Comparison of ENCODE assay signal across 10 mouse cellular contexts in the genomic region with DNA sequence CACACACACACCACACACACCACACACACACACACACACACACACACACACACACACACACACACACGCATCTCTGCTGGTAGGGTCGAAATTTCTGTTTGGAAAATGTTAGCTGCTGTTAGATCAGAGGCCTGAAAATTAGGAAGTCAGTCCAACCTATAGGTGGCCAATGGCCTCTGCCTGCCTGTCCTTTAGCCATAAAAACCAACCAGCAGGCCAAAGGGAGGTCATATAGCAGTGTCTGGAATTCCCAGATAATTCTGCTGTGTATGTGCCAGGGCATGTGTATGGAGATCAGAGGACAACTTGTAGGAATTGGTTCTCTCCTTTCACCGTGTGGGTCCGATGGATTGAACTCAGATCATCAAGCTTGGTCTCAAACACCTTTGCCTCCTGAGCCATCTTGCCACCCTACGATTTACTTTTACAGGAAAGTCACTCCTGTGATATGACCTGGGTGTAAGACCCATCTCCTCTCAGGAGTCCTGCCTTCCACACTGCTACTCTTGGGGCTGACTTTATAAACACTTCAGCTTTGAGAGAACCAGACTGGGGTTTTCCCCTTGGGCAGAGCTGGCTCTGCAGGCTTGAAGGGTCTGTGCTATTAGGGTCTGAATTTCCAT. TPM values are rescaled to one million over a fixed set of nuclear protein-coding genes. Genes with fewer than 3 reads are reported as not detected.
DNase-seq lines count a peak whose midpoint lies in the region; ATAC-seq and TF ChIP-seq lines count a peak whose summit lies in the region.
"Had no signal": no experiment of that assay in that cellular context is flagged by ENCODE, and none has a peak within 500 bp of the region (broad histone marks: within the 10 kb centered on the region; RNA-seq: fewer than 3 reads in every experiment).

No protein-coding gene starts in this region.

- TF ChIP-seq EP300 in liver, postnatal 0 days (IDR thresholded peaks at IDR 0.05; ENCODE audit: low read depth), result no peak

- no peak overlapping the region for H3K27ac ChIP-seq in liver, postnatal 0 days (ENCODE audit: low read depth)
- peak overlapping the region; percentile 99 for H3K27ac ChIP-seq in embryonic facial prominence, embryonic 12.5 days
- H3K27ac ChIP-seq in limb, embryonic 10.5 days, result peak overlapping the region; percentile 85

- H3K4me1 ChIP-seq in liver, postnatal 0 days (ENCODE audit: insufficient read depth), result peaks cover 10% of the 10 kb centered on the region
- peaks cover 46% of the 10 kb centered on the region for H3K4me1 ChIP-seq in embryonic facial prominence, embryonic 12.5 days
- peaks cover 42% of the 10 kb centered on the region for H3K4me1 ChIP-seq in limb, embryonic 10.5 days

- H3K9ac ChIP-seq in liver, postnatal 0 days (replicated peaks), result no peak overlapping the region
- no peak overlapping the region for H3K9ac ChIP-seq in embryonic facial prominence, embryonic 12.5 days

- 76% methylated on average over 5 of the region's 5 CpGs for WGBS in liver, postnatal 0 days (ENCODE audit: insufficient replicate concordance)
- WGBS in embryonic facial prominence, embryonic 12.5 days, result 67% methylated on average over 5 of the region's 5 CpGs
- WGBS in limb, embryonic 10.5 days, result 84% methylated on average over 5 of the region's 5 CpGs

- DNase-seq in cerebellum, postnatal 25 days, result peak; percentile 3 to 21
- no peak for DNase-seq in cerebellum, postnatal 10 days
- peak; percentile 0 for DNase-seq in liver
- no peak for DNase-seq in liver, postnatal 0 days
- no peak for DNase-seq in limb, embryonic 10.5 days (ENCODE audit: low spot score)
- DNase-seq in embryo, embryonic 11 days, result no peak
- DNase-seq in layer of hippocampus, postnatal 25 days (ENCODE audit: extremely low spot score in 1 of 2, low spot score in 1 of 2), result no peak
- DNase-seq: right cerebral cortex, postnatal 4 days had no signal

- no peaks in the 10 kb centered on the region for H3K27me3 ChIP-seq in liver, postnatal 0 days (ENCODE audit: insufficient read depth, low read length)
- H3K27me3 ChIP-seq in embryonic facial prominence, embryonic 12.5 days, result no peaks in the 10 kb centered on the region
- H3K27me3 ChIP-seq in limb, embryonic 10.5 days (ENCODE audit: low read depth, poor library complexity, severe bottlenecking), result no peaks in the 10 kb centered on the region

- no peak for TF ChIP-seq CTCF in liver, postnatal 0 days (IDR thresholded peaks at IDR 0.05; ENCODE audit: low read depth)

- no peaks in the 10 kb centered on the region for H3K36me3 ChIP-seq in liver, postnatal 0 days (replicated peaks; ENCODE audit: insufficient read depth, low read length)
- no peaks in the 10 kb centered on the region for H3K36me3 ChIP-seq in embryonic facial prominence, embryonic 12.5 days
- no peaks in the 10 kb centered on the region for H3K36me3 ChIP-seq in limb, embryonic 10.5 days

- H3K4me3 ChIP-seq in liver, postnatal 0 days (ENCODE audit: low read depth, low read length), result no peak overlapping the region
- no peak overlapping the region for H3K4me3 ChIP-seq in embryonic facial prominence, embryonic 12.5 days
- H3K4me3 ChIP-seq in limb, embryonic 10.5 days, result no peak overlapping the region

- H3K4me2 ChIP-seq in liver, postnatal 0 days (ENCODE audit: low read depth, low read length), result no peak overlapping the region
- H3K4me2 ChIP-seq in embryonic facial prominence, embryonic 12.5 days (replicated peaks), result no peak overlapping the region

- no peak for ATAC-seq in liver, postnatal 0 days
- ATAC-seq in embryonic facial prominence, embryonic 12.5 days (ENCODE audit: insufficient number of reproducible peaks, insufficient read depth, low FRiP score, low TSS enrichment), result no peak

- H3K9me3 ChIP-seq in liver, postnatal 0 days (ENCODE audit: low read length), result no peaks in the 10 kb centered on the region
- no peaks in the 10 kb centered on the region for H3K9me3 ChIP-seq in embryonic facial prominence, embryonic 12.5 days
- H3K9me3 ChIP-seq in limb, embryonic 10.5 days (replicated peaks), result no peaks in the 10 kb centered on the region

RNA-seq across cellular contexts. Expression of gene Lsp1, which starts 1.8 kb away (rescaled TPM):
- 31.5 and 33.6 TPM in 2 replicates for polyA plus RNA-seq in liver, postnatal 0 days (2015; fragmentation: Nextera tagmentation; extraction: Ambion mirVana)
- polyA plus RNA-seq in embryonic facial prominence, embryonic 12.5 days (2016; fragmentation: Nextera tagmentation; extraction: Ambion mirVana), result 24.5 and 24.7 TPM in 2 replicates
- polyA plus RNA-seq in limb, embryonic 10.5 days (2016; fragmentation: Nextera tagmentation; extraction: Ambion mirVana), result 28.7 and 31.1 TPM in 2 replicates
- 1 to 10 TPM; 2.2 to 4.2 TPM for total RNA-seq in layer of hippocampus, postnatal 25 days (2021)

RNA-seq across cellular contexts. Expression of gene Tnni2, which starts 17.2 kb away (rescaled TPM):
- polyA plus RNA-seq in liver, postnatal 0 days (2015; fragmentation: Nextera tagmentation; extraction: Ambion mirVana), result 6.9 and 72.7 TPM in 2 replicates
- polyA plus RNA-seq in embryonic facial prominence, embryonic 12.5 days (2016; fragmentation: Nextera tagmentation; extraction: Ambion mirVana), result 7.1 and 9.6 TPM in 2 replicates
- polyA plus RNA-seq in limb, embryonic 10.5 days (2016; fragmentation: Nextera tagmentation; extraction: Ambion mirVana), result 2.4 and 3.6 TPM in 2 replicates
- under 1 TPM in 1 of 2 experiments, not detected in 1; 0.70 TPM for total RNA-seq in layer of hippocampus, postnatal 25 days (2021)

RNA-seq across cellular contexts. Expression of gene Syt8, which starts 24.1 kb away (rescaled TPM):
- polyA plus RNA-seq in liver, postnatal 0 days (2015; fragmentation: Nextera tagmentation; extraction: Ambion mirVana), result not detected in 2 replicates
- 0.35 TPM in 1 of 2 replicates, not detected in the other for polyA plus RNA-seq in embryonic facial prominence, embryonic 12.5 days (2016; fragmentation: Nextera tagmentation; extraction: Ambion mirVana)
- polyA plus RNA-seq in limb, embryonic 10.5 days (2016; fragmentation: Nextera tagmentation; extraction: Ambion mirVana), result 0.25 TPM in 1 of 2 replicates, not detected in the other
- not detected for total RNA-seq in layer of hippocampus, postnatal 25 days (2021)
- total RNA-seq: monocyte, adult 5-6 weeks had no signal

RNA-seq across cellular contexts. Expression of gene Tnnt3, which starts 39.8 kb away (rescaled TPM):
- polyA plus RNA-seq in liver, postnatal 0 days (2015; fragmentation: Nextera tagmentation; extraction: Ambion mirVana), result 3.6 and 72.5 TPM in 2 replicates
- 4.6 and 6.9 TPM in 2 replicates for polyA plus RNA-seq in embryonic facial prominence, embryonic 12.5 days (2016; fragmentation: Nextera tagmentation; extraction: Ambion mirVana)
- polyA plus RNA-seq in limb, embryonic 10.5 days (2016; fragmentation: Nextera tagmentation; extraction: Ambion mirVana), result 1.6 and 1.7 TPM in 2 replicates
- not detected for total RNA-seq in layer of hippocampus, postnatal 25 days (2021)

Comparison
In these comparisons a context has a peak if more than half of its experiments do, and no peak if none do; other contexts are left out.
1. DNase-seq: peak in cerebellum, postnatal 25 days (2 of 2) and liver (single experiment); none in cerebellum, postnatal 10 days (0 of 2), liver, postnatal 0 days (single experiment), limb, embryonic 10.5 days (single experiment), embryo, embryonic 11 days (single experiment) and layer of hippocampus, postnatal 25 days (0 of 2).